Mouse (Mus musculus) heart, postnatal 14 days (tissue): ENCODE measurements at regions not wholly inside any gene's neighbourhood (a gene's known extent, or its start where the extent isn't known, plus 50 kb on each side); places are given as distances from the start of the nearest gene placed in this dataset.

Experiments used
- DNase-seq, 2 experiments: peaks; one replicate each; pipeline ENCODE4 v3.0.0; 2021 to 2022
- intact Hi-C: fragments of 180-260 bp; cut with DNase I; formaldehyde crosslinking; loops from one replicate; pipeline ENCODE4 v1.15.1; 2025

DNA sequence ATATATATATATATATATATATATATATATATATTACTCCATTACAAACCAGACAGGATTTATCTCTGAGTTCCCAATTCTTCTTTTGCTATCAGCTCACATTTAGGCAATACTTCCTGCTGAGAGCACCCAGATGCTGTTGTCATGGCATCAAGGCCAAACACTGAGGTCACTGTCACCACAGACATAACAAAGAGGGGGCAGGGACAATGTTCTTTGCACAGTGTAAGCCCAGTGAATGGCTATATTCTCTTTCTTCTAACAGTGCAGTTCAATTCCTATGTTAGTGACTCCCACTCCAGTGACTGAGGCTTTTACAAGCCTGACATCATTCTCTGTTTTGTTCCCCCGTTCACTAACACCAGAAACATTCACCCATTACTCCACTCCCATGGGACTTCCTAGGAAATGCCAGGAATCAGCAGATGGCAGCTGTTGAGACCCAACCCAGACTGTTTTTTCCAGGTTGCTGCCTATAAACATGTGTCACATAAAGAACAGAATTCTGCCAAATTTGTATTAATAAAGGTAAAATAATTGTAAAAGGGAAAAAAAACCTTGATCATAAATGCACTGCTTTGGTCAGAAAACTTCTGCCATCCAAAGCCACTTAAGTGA is 289.5 kb downstream of the Slc22a22 start:
- intact Hi-C loops = no loop called here
- DNase-seq = no peak

DNA sequence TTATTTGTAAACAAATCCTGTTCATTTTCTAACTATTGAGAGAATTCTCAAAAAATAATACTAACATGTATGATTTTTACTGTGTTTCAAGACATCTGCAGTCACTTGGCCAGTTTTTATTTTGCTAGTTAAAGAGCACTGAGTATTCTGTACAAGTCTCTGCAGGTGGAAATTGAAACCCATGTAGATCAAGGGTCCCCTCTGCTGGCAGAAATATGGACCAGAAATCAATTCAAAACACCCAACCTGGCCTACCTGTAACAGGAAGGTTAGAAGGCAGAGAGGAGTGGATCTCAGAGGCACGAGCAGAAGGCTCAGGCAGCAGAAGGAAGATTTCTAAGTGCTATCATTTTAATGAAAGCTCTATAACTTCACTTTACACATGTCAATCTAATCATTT is 298.3 kb downstream of the Slc22a22 start:
- no peak for DNase-seq
- intact Hi-C loops = no loop called here

DNA sequence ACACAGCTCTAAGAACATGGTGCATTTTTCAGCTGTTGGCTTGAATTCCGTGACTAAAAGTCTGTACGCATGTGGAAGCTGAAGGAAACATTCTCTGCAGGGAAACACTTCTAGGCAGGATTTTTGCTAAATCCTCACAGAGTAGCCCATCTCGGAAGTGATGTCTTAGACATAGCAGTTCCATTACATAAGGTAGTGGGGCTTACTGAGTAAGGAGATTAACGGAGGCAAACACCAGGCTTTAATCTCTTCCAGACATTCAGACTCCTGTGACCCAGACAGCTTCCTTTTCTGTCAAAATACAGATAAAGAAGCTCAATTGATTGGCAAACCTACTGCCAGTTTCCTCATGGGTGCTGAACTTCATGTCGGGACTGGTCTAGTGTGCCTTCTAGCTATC is 304.7 kb downstream of the Slc22a22 start:
- intact Hi-C loops = no loop called here
- no peak for DNase-seq

- intact Hi-C loops = no loop called here
- no peak for DNase-seq
Observed at GRCm38 (mm10) chr15:57162401-57163343, 314.8 kb downstream of the Slc22a22 start.

- peak; percentile 11 to 15 for DNase-seq
- intact Hi-C loops = no loop called here
Observed at GRCm38 (mm10) chr15:57140130-57140750, 337.2 kb downstream of the Slc22a22 start.

DNA sequence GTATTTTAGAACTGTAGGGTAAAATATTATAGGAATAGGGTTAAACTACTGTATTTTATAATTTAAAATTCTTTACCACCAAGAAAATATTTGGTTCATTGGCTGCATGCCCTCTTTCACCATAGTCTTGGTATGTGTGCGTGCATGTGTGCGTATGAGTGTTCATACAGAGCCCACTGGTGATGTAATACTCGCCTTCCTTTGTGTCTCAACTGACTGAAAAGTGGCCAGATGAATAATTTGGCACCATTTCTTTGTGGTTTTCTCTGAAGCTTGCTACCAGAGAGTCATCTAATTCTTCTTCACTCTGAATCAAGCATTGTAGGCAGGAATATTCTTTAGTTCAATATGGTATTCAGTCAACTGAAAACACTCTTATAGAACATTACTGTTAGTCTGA is 372.7 kb downstream of the Slc22a22 start:
- DNase-seq = no peak
- intact Hi-C loops = no loop called here

GRCm38 (mm10) chr15:57097309-57097708 is 380.1 kb downstream of the Slc22a22 start:
- intact Hi-C loops = no loop called here
- DNase-seq = no peak

DNA sequence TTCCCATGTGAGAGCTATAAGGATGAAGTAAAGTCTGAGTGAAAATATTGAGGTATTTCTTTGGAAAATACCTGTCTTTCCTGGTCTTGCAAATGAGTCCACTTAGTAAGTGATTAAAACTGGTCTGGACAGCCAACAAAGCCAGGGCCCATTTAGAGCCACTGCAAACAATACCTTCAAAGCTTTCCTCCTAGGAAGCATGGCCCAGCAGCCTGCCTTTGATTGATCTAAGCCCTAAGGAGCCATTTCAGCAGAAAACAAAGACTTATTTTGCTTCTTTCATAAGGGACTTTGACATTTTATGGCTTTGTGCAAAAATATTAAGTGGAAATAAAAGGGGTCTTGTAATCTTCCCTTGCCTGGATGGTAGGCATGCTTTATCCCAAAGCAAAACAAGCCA is 397.6 kb downstream of the Slc22a22 start:
- intact Hi-C loops = no loop called here

DNA sequence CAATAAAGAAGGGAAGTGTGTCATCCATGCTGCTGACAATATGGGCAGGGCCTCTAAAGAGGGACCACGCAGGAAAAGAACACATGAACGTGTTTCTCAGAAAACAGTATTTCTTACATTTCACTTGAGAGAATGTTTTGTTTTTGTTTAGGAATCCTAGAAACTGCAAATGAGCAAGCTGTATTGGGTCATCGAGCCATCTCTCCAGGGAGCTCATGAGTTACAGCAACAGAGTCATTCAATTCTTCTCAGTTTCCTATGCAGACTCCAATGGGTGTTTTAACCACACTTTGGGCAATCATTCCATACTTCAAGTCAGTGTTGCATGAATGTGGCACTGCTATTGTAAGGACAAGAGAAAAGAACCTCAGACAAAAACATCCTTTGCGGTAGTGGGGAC is 403.6 kb downstream of the Slc22a22 start:
- intact Hi-C loops = no loop called here
- DNase-seq = no peak

More for the DNA sequence above, 397.6 kb downstream of the Slc22a22 start:
- no peak for DNase-seq

GRCm38 (mm10) chr15:57061502-57061901 is 415.9 kb downstream of the Slc22a22 start:
- DNase-seq = no peak
- intact Hi-C loops = no loop called here

DNA sequence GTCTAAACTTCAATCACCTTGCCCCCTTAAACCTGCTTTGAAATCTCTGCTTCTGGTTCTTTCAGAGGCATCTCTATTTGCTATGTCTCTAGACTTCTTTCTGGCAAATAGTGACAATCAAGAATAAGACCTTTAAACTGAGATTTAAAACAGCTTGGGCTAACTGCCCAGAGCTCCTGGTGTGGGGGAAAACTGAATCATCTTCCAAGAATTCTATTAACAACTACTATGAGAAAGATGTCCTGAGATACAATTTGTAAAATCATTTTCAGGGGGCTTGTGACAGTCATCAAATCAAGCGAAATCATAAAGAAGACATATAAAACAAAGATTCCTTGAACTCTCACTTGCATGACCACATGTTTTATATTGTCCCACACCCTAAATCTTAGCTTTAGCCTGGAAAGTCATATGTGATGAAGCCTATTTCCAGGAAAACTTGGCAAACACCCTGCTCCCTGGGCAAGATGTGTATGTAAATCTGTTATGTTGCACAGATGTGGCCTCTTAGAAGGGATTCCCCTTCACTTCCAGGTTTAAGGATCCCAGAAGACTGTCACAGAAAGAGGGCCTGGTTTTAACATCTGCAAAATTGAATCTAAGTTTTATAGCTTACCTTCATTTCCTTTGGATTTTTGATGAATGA is 417.8 kb downstream of the Slc22a22 start:
- DNase-seq = no peak
- intact Hi-C loops = no loop called here

DNA sequence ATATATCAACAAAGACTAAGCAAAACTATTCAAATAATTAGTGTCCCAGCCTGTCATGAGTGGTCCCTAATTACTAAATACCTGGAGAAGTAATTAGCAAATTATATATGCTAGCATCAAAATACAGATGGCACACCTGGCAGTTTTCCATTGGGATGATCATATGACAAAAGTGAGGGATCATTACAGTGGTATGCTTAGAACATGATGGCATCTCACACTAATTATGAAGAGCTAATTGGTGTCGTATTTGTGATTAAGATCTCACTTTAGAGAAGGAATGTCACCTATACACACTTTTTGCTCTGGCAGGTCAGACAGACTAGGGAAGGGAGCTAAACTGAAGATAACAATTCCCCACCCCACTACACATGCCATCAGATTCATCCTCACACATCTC is 425.1 kb downstream of the Slc22a22 start:
- no peak for DNase-seq
- intact Hi-C loops = no loop called here

GRCm38 (mm10) chr15:57036806-57037566 is 440.4 kb downstream of the Slc22a22 start:
- intact Hi-C loops = no loop called here
- no peak for DNase-seq

DNA sequence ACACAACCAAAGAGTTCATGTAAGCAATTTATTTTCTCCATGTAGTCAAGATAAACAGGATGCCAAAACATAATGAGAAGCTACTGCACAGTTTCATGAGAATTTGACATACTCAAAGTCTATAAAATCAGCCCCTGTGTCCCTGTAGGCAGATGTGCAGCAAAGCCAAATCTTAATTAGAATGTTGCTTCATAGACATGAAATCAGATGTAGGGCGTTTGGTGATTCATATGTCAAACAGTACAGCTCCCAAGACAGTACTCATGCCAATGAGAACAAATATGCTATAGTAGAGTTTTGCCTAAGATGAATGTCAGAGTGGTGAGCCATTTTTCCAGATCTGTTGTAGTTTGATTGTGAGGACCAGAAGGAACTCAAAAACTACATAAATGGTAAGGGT is 444.4 kb downstream of the Slc22a22 start:
- intact Hi-C loops = no loop called here

More for the DNA sequence above, 444.4 kb downstream of the Slc22a22 start:
- no peak for DNase-seq
